Mouse (Mus musculus) hematopoietic stem cell, adult 5-6 weeks (primary cell): ENCODE measurements around the gene Gdpd1. TPM values are rescaled to one million over a fixed set of nuclear protein-coding genes. Genes with fewer than 3 reads are reported as not detected.
"Not testable (repeated sequence)": the region's sequence is repeated elsewhere in the genome, so short reads cannot be mapped to it uniquely, and the experiment has no call there.

Experiments
- ATAC-seq, 2 experiments: fragments of 125-278 bp in 1 of 2; replicated peaks in 1 of 2; 2 replicates each; pipeline ENCODE4 v1.8.0; 2016 to 2017; ENCODE audit warnings: inconsistent platforms in 2 of 2, mild to moderate bottlenecking in 2 of 2, moderate number of reproducible peaks in 2 of 2, low read depth in 1 of 2, moderate TSS enrichment in 1 of 2; ENCODE audit not compliant: low FRiP score in 2 of 2, poor library complexity in 2 of 2, severe bottlenecking in 2 of 2, insufficient read depth in 1 of 2, low TSS enrichment in 1 of 2
- total RNA-seq: library from RNA; stranded (forward); fragments of 172-1452, 232-1000 nt; gene quantifications from 2 replicates; pipeline ENCODE4 v1.2.3, GENCODE M21; 2017

The Gdpd1 gene
- total RNA-seq, 1 experiment from 2014 or later = 1.3 TPM

DNA sequence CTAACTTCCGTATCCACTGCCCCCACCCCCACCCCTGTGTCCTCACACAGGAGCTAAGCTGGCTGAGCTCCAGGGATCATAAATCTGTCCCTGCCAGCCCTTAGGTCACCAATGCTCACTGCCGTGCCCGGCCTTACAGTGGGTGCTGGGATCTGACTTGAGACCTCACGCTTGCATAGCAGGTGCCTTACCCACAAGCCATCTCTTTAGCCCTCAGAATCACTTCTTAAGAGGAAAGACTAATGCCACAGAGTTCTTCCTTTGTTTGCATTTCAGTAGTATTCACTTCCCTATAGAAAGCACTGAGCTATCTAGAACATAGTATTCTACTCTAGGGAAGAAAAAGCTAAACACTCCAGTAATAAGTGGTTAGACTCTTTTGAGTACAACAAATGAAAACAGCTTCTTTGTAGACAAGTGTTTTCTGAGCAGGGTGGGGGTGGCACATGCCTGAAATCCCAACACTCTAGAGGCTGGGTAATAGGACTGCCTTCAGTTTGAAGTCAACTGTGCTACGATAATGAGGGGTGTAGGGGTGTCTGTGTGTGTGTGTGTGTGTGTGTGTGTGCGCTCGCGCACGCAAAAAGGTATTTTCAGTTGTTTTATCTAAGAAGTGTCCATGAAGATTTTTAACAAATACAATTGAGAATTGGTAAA is 34.4 kb downstream of the Gdpd1 start:
- ATAC-seq = peak; percentile 71 to 84

DNA sequence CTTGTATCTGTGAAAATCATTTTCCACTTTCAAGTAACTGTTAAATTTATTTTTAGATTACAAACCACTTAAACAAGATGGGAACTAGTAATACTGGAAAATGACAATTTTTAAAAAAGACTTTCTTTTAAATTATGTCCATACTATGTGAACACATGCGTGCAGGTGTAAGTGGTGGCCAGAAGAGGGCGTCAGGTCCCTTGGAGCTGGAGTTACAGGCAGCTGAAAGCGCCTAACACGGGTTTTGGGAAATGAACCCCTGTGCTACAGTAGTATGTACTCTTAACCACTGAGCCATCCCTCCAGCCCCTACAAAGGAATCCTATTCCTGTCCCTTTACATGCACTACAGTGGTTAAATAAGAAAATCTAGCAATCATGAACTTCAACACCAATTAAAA is 37.7 kb downstream of the Gdpd1 start:
- ATAC-seq = no peak

DNA sequence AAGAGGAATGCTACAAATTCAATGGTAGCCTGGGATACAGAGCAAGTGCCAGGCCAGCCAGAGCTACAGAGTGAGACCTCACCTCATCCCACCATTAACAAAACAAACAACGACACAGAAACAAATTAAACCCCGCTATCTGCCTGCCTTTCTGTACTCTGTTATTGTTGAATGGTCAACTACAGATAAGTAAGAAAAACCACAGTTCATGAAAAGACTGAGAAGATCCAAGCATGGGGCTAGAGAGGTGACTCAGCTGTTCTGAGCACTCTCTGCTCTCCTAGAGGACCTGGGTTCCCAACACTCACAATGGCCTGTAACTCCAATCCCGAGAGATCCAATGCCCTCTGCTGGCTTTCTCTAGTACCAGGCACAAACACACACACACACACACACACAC is 45.6 kb downstream of the Gdpd1 start:
- no peak for ATAC-seq

DNA sequence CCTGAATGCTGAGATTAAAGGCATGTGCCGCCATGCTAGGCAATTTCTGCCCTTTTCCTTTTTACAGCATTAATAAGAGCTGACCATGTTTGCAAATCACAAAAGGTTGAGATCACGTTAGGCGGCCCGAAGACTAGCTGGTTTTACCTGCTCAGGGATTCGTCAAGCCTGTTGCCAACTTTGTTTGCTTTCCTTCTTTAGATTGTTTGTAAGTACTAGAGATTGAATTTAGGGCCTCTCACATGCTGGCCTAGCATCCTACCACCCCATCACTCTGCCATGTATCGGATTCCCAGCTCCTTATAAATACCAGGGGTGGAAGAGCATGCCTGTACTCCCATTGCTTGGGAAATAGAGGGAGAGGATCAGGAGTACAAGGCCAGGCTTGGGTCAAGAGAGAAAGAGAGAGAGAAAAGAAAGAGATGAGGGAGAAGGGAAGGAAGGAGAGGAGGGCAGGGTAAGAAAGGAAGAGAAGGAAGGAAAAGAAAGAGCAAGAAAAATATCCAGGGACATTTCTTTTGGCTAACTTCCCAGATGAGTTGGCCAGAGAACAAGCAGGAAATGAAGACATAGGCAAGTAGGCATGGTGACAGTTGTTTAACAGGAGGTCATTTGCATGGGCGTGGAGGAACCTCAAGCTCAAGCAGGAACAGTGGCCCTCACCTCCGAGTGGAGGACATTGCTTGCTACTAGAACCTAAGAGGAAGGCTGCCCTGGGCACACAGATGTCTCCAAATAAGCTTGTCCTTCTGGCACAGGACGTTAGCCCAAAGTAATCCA is 47.6 kb downstream of the Gdpd1 start:
- 0 out of 4 replicates have a peak, but pooled peaks of 1 of the 2 experiments have one; percentile 21 for ATAC-seq

DNA sequence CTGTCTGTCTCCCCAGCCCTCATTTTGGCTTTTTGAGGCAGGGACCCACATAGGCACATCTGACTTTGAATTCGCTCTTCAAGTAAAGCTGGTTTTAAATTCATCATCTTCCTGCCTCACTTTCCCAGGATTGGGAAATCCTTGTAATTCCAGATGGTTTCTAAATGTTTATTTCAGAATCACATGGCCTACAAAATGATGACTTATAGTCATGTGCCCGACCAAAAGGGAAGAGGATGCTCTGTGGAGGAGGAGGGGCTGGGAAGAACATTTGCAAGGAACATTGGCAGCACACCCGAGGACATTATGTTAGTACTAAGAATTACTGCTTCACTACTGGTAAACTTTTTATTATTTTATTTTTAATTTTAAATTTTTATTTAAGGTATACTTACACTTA is 48.5 kb downstream of the Gdpd1 start:
- ATAC-seq = no peak

DNA sequence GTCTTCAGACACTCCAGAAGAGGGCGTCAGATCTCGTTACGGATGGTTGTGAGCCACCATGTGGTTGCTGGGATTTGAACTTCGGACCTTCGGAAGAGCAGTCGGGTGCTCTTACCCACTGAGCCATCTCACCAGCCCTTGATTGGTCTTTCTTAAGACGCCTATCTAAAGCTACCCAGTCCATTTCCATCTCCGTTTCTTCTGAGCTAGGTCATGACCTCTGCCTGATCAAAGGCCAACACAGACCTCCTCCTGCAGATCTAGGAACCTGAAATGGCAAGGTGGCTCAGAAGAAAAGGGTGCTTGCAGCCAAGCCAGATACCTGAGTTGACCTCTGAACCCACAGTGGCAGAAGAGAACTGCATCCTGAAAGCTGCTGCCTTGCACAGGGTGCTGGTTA is 50.6 kb downstream of the Gdpd1 start:
- ATAC-seq = not testable (repeated sequence)

DNA sequence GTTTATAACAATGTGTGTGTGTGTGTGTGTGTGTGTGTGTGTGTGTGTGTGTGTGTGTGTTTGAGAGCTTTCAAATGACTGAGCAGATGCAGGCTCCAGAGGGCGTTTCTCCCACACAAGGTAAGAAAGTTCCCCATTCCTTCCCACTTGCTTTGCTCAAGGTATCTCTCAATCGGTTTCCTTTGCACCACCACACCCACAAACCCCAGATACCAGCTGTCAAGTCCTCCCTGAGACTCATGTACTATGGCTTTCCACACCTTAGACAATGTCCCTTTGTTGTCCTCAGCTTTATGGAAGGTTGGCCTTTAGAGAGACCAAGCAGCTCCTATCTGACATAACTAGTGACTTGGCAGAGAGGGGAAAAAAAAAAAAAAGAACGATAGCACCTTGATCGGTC is 51.1 kb downstream of the Gdpd1 start:
- no peak for ATAC-seq

DNA sequence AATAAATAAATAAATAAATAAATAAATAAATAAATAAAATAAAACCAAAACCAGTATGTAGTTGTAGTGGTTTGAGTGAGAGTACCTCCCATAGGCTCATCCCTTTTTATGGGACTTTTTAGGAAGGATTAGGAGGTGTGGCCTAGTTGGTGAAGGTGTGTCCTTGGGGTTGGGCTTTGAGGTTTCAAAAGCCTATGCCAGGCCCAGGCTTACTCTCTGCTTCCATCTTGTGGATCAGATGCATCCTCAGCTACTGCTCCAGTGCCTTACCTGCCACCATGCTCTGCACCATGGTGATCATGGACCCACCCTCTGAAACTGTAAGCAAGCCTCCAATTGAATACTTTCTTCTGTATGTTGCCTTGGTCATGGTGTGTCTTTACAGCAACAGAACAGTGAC is 52.3 kb downstream of the Gdpd1 start:
- no peak for ATAC-seq

DNA sequence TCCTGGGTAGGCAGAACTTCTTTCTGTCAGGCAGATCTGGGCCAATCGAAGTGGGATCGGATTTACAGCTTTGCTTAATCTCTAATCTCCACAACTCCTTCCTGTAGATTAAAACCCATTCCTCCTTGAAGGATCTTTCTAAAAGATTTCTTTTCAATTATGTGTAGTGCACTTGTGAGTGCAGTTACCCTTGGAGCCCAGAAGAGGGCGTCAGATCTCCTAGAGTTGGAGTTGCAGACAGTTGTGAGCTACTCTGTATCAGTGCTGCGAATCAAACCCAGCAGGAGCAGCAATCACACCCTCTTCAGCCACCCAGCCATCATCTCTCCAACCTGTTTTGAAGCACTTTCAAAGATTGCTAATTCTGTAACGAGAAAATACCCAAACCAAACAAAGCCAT is 53.4 kb downstream of the Gdpd1 start:
- no peak for ATAC-seq

DNA sequence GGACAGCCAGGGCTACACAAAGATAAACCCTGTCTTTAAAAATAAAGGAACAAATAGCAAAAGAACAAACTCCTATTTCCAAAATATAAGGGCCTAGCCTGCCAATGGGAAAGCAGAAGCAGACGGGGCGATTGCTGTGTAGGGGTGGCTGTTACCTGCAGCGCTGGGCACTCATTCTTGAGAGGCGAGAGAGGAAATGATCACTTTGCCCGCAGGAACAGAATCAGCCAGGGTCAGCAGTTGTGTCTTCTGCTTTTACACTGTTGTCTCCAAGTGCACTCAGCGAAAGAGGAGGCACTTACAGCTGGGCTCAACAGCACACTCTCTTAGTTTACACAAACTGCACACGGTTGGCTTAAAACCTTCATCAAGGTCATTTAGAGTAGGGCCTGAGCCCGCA is 54.4 kb downstream of the Gdpd1 start:
- ATAC-seq = no peak

DNA sequence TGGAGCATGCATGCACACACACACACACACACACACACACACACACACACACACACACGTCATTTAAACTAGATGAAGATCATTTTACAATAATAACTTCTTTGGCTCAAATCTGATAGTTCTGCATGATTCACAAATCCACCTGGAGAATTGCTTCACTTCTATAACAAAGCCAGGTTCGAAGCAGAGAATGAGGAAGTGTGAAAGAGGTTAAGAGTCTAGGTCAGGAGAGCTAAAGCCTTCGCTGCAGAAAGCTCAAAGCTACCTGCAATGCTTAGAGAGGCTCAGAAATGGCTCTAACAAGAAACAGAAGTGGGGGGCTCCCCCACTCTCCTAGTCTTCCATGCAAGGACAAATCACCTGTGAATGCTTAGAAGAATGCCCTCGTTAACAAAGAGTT is 55.8 kb downstream of the Gdpd1 start:
- ATAC-seq = no peak

DNA sequence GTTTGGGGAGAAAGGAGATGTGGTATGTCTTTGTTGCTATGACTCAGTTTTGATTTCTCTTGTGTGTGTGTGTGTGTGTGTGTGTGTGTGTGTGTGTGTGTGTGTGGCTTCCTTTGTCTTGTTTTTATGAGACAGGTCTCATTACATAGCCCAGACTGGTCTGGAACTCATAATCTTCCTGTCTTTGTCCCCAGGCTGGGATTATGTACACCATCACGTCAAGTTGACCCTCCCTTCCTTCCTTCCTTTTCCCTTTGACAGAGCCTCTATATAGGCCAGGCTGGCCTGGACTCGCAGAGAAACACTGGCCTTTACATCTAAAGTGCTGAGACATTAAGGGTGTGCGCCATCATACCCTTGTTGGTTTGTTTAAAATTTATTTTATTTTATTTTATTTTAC is 58.2 kb downstream of the Gdpd1 start:
- no peak for ATAC-seq

DNA sequence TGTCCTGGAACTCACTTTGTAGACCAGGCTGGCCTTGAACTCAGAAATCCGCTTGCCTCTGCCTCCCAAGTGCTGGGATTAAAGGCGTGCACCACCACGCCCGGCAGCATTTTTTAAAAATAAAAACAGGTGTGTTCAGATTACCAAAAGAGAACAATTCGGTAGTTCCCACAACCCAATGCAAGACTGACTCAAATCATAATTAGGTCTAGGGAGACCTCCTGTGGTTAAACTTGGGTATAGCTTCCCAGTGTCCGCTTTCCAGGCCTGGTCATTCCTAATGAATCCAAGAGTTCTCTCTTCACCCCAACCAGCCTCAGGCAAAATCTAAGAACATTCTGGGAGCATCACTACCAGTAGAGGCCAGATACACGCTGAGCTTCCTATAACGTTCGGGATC is 63.4 kb downstream of the Gdpd1 start:
- peak; percentile 56 to 59; a peak in 3 of 4 replicates for ATAC-seq

DNA sequence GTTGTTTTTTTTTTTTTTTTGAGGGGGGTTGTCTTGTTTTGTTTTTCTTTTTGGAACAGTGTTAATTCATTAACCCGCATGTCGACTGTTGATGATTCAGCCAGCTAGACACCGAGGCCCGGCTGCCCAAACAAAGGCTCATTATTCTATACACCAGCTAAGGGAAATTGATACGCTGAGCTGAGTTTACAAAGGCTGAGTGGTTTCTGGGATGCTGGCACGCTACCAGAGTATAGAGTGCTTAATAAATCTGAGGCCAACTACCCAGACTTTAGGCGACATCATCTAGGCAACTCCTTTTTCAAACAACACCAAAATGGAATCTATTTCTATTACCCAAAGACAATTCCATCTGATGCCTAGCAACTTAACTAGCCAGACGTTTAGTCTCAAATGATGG is 66.5 kb downstream of the Gdpd1 start:
- no peak for ATAC-seq

DNA sequence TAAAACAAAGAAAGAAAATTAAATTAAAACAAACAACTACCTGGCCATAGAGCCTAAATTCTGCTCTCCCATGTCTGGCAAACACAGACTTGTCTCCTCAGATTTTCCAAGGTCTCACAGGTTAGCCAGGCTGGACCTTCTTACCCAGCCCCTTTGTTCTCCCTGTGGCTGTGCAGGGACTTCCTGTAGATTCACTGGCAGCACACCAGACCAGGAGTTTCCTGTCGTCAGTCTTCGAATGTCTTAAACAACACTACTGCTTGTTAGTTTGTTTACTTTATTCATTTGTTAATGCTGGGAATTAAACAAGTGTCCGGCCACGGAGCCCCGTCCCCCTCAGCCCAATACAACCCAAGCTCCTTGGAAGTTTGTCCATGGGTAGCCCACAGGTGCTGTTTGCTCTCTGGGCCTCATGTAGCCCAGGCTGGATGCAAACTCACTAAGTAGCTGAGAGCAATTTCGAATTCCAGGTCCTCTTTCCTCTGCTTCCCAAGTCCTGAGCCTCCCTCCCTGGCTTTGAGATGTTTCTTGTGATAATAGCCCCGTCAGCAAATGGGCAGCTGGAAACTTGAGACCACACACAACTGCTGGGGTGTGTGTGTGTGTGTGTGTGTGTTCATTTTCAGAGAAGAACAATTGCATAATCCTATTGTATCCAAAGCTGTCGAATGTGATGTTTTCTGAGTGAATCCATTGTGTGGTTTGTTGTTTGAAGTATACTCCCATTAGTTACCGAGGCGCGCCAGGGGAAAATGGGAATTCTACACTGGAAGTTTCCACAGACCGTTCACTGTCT is 68.7 kb downstream of the Gdpd1 start:
- peak in 1 of 2 experiments; percentile 27; a peak in 1 of 4 replicates for ATAC-seq

DNA sequence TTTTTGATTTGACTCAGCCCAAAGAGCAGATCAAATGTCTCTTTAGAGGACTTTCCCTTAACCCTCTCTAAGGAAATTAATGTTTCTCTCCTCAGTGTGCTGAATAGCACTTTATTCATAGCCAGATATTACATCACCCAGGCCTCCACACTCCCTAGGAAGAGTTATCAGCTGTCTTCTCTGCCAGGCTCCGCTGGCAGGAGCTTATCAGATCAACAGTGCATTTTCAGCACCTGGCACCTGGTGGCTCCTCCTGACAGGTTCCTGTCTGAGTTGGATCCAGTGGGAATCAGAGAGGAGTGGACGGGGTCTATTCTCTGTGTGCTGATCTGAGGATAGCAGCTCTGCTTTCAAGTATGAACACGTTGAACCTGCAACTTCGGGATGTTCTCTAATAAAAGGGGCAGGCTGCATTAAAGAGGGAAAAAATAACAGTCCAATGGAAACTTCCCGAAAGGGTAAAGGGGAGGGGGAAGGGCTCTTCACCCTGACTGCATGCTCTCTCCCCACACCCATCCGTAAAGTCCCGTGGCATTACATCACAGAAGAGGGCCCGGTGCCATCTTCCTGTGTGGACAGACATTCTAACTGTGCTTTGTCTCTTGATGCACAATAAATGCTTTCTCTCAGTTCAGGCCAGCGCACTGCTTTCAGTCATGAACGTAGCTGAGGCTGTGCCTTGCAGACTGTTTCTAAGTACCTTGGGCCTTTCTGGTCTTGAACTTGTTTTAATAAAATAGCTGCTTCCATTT is 71.6 kb downstream of the Gdpd1 start:
- no peak for ATAC-seq

DNA sequence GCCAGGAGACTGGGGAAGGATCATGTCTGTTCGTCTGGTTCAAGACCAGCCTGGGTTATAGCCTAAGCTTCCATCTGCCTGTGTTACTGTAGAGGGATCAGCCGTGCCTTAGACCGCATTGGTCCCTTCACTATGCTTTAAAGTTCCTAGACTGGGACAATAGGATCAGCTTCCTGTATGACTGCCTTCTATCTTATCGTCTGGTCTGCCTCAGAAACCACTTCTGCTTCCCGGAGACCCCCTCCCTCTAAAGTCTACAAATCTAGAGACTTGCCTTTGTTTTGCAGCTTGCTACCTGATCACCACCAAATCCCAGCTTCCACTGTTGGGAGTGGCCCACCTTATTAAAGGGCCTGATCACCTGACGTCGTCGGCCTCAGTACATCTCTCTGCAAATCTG is 72.6 kb downstream of the Gdpd1 start:
- no peak for ATAC-seq

DNA sequence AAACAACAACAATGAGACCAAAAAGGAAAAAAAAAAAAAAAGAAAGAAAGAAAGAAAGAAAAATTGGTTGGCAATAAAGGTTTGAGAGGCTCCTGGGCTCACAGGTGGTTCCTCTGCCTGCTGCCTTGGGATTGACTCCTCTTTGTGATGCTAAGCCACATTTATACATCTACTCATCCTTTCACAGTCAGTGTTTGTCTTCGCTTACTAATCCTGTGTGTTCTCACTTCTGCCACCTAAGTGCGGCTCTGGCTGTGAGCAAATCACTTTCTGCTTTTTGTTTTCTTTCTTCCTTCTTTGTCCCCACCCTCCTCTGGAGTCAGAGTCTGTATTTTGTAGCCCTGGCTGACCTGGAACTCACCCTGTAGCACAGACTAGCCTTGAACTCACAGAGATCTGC is 77.6 kb downstream of the Gdpd1 start:
- ATAC-seq = no peak
